Mouse (Mus musculus) heart, embryonic 16.5 days (tissue): ENCODE measurements around the gene Sdhaf2. TPM values are rescaled to one million over a fixed set of nuclear protein-coding genes. Genes with fewer than 3 reads are reported as not detected.
"Not testable (repeated sequence)": the region's sequence is repeated elsewhere in the genome, so short reads cannot be mapped to it uniquely, and the experiment has no call there.

Source experiments
- ATAC-seq: fragments of 200-750 bp; cut with Nextera tagmentation; replicated peaks from 2 replicates; pipeline ENCODE4 v1.8.0; 2017; ENCODE audit warnings: moderate number of reproducible peaks; ENCODE audit not compliant: insufficient read depth, low FRiP score; ENCODE audit errors: extremely low read depth
- H3K27ac ChIP-seq: fragments of 300-500 bp; sonication (generic); 2 replicates; pipeline ENCODE4 v1.5.1; 2014; ENCODE audit warnings: mild to moderate bottlenecking, low read length, control low read depth, moderate library complexity
- H3K27me3 ChIP-seq: fragments of 300-500 bp; sonication (generic); 2 replicates; pipeline ENCODE4 v1.6.1; 2014; ENCODE audit warnings: low read length, mixed read lengths; ENCODE audit not compliant: control insufficient read depth, insufficient read depth
- H3K36me3 ChIP-seq: fragments of 300-500 bp; sonication (generic); 2 replicates; pipeline ENCODE4 v1.6.1; 2014; ENCODE audit not compliant: control insufficient read depth, insufficient read depth
- H3K4me1 ChIP-seq: fragments of 300-500 bp; sonication (generic); 2 replicates; pipeline ENCODE4 v1.6.1; 2014; ENCODE audit warnings: low read length, mixed read lengths; ENCODE audit not compliant: control insufficient read depth, insufficient read depth
- H3K4me2 ChIP-seq: fragments of 300-500 bp; sonication (generic); 2 replicates; pipeline ENCODE4 v1.6.1; 2014; ENCODE audit warnings: low read depth, mild to moderate bottlenecking, control low read depth, low read length
- H3K4me3 ChIP-seq: fragments of 300-500 bp; sonication (generic); 2 replicates; pipeline ENCODE4 v1.5.1; 2014; ENCODE audit warnings: mild to moderate bottlenecking, control low read depth, low read length
- H3K9ac ChIP-seq: fragments of 300-500 bp; sonication (generic); 2 replicates; pipeline ENCODE4 v1.6.1; 2014; ENCODE audit warnings: low read length, control low read depth
- H3K9me3 ChIP-seq: fragments of 300-500 bp; sonication (generic); replicated peaks from 2 replicates; pipeline ENCODE4 v1.6.1; 2016; ENCODE audit warnings: low read length; ENCODE audit not compliant: control insufficient read depth
- WGBS: fragments of 180-500 bp; shearing (Covaris S2); extraction: QIAGEN DNeasy Blood & Tissue Kit; methylation state at CpG from one replicate; pipeline ENCODE4 v1.1.7; 2014; 5-methylcytosine and 5-hydroxymethylcytosine counted together
- polyA plus RNA-seq: library from polyadenylated mRNA; unstranded; fragments of >200 nt; fragmentation: Nextera tagmentation; extraction: Ambion mirVana; gene quantifications from 2 replicates; pipeline ENCODE4 v1.2.1, GENCODE M21; 2015

Sdhaf2 gene
- 53.6 and 54.6 TPM in 2 replicates for polyA plus RNA-seq

DNA sequence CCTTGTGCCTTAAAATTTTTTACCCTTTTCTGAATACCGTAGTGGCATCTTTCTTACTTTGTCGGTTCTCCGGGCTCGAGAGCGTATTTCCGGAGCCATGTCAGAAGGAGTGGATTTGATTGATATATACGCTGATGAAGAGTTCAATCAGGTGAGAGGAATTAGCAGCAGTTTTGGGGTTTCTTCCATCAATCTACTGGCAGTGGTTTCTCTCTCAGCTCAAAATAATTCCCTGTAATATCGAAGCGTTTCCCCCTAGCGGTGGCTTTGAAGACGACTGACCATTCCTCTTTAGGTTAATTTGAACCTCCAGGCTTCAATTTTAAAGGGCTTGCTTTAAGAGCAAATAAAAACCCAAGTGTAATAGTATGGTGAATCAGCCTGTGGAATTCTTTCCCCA lies at the start of gene Sdhaf2:
Gene Sdhaf2 (minus strand): TSS at position 233 of the 400 bp plus-strand sequence.
- H3K27me3 ChIP-seq, result no peaks in the 10 kb centered on the region
- under 1% methylated on average over 11 of the region's 11 CpGs for WGBS
- no peak for ATAC-seq

DNA sequence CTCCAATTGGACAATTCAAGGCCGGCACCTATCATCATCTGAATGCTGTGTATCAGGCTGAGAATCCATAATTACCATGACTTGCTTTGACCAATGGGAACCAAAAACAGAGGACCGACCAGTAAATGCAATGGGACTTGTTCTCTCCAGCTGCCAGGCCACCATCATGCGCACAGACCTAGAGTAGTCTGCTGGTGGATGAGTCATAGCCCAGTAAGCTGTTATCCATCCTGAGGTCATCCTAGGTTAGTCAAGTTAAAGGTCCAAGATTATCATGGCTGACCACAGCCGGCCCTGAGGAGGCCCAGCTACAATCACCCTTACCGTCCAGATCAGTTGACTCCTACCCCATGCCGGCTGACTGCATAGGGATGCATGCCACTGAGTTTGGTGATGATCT lies 43.7 kb upstream of the Sdhaf2 start:
- Histone ChIP-seq H3K4me3 (no peak overlapping the region), H3K4me2 (no peak overlapping the region), H3K36me3 (peaks cover 23% of the 10 kb centered on the region), H3K27ac (no peak overlapping the region), H3K9me3 (no peaks in the 10 kb centered on the region), H3K27me3 (no peaks in the 10 kb centered on the region), H3K4me1 (no peaks in the 10 kb centered on the region), H3K9ac (no peak overlapping the region)
- no peak for ATAC-seq
- 92% methylated on average over 6 of the region's 6 CpGs for WGBS

More for the DNA sequence above, at the start of gene Sdhaf2:
- peak within 1 kb of the TSS; percentile 75 for H3K4me2 ChIP-seq
- peak within 1 kb of the TSS; percentile 99 for H3K27ac ChIP-seq
- peak within 1 kb of the TSS; percentile 96 for H3K4me3 ChIP-seq
- peak within 1 kb of the TSS; percentile 100 for H3K9ac ChIP-seq
- no peaks in the 10 kb centered on the region for H3K9me3 ChIP-seq
- peaks cover 14% of the 10 kb centered on the region for H3K36me3 ChIP-seq
- peaks cover 14% of the 10 kb centered on the region for H3K4me1 ChIP-seq

DNA sequence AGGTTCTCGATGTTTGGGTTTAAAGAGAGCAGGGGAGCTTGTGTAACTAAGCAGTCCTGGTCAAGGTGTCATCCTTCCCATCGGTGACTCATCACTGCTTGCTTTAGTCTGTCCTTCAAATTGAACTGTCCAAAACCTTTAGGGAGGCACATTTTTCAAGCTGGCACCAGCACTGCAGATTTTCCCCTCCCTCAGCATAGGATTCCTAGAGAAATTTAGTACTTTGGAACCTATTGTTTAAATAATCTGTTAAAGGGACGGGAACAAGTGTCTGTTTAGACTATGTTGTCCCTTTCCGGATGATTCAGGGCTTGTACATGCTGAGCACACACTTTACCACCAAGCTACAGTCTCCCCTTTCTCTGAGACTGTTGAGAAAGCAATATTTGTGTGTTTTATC lies 39.3 kb upstream of the Sdhaf2 start:
- Histone ChIP-seq H3K36me3 (peaks cover 4% of the 10 kb centered on the region), H3K4me2 (no peak overlapping the region), H3K27ac (no peak overlapping the region), H3K4me3 (no peak overlapping the region), H3K9me3 (no peaks in the 10 kb centered on the region), H3K9ac (no peak overlapping the region), H3K27me3 (no peaks in the 10 kb centered on the region), H3K4me1 (peaks cover 6% of the 10 kb centered on the region)
- no peak for ATAC-seq
- WGBS, result 58% methylated on average over 4 of the region's 4 CpGs

DNA sequence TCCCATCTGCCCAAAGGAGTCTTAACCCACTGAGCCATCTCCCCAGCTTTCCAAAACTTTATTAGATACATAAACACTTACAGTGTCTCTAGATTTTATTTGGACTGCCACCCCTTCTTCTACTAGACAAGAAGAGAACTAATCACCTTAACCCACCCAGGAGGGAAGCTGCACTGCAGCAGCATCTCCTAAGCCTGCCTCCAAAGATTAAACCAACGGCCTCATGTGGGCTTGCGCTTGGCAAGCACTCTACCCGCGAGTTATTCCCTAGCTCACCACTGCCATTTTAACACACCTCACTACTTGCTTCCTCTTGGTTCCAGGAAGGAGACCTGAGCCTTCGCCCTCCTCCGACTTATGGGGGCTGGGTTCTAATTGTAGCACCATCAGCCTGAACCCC lies 38.3 kb upstream of the Sdhaf2 start:
- H3K27ac ChIP-seq, result no peak overlapping the region
- no peaks in the 10 kb centered on the region for H3K27me3 ChIP-seq
- no peak overlapping the region for H3K4me2 ChIP-seq
- ATAC-seq, result no peak
- H3K36me3 ChIP-seq, result peaks cover under 1% of the 10 kb centered on the region; the same call in 1 of the 2 replicates
- H3K9me3 ChIP-seq, result no peaks in the 10 kb centered on the region
- WGBS, result 78% methylated on average over 6 of the region's 6 CpGs
- no peak overlapping the region for H3K9ac ChIP-seq
- peaks cover 6% of the 10 kb centered on the region for H3K4me1 ChIP-seq
- H3K4me3 ChIP-seq, result no peak overlapping the region

DNA sequence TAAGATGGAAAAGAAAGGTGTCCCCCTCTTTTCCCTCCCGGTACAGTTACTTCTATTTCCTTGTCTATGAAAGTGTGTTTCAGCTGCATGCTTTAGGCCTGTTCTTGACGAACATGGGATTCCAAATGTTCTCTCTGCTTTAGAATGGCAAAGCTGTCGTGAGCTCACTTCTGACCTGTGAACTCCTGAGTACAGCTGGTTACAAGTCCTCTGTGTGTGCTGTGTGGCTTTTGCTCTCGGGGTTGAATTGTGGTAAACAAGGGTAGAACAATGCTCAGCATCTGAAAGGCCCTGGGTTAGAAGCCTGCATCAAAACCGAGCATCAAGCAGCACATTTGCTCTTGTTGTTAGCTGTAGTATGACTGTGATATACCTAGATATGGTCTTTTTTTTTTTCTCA lies 36.4 kb upstream of the Sdhaf2 start:
- Histone ChIP-seq H3K4me2 (no peak overlapping the region), H3K9ac (no peak overlapping the region), H3K36me3 (no peaks in the 10 kb centered on the region), H3K27ac (peak overlapping the region; percentile 73), H3K9me3 (no peaks in the 10 kb centered on the region), H3K4me3 (no peak overlapping the region), H3K4me1 (peaks cover 6% of the 10 kb centered on the region), H3K27me3 (no peaks in the 10 kb centered on the region)
- 55% methylated on average over 5 of the region's 5 CpGs for WGBS
- no peak for ATAC-seq

DNA sequence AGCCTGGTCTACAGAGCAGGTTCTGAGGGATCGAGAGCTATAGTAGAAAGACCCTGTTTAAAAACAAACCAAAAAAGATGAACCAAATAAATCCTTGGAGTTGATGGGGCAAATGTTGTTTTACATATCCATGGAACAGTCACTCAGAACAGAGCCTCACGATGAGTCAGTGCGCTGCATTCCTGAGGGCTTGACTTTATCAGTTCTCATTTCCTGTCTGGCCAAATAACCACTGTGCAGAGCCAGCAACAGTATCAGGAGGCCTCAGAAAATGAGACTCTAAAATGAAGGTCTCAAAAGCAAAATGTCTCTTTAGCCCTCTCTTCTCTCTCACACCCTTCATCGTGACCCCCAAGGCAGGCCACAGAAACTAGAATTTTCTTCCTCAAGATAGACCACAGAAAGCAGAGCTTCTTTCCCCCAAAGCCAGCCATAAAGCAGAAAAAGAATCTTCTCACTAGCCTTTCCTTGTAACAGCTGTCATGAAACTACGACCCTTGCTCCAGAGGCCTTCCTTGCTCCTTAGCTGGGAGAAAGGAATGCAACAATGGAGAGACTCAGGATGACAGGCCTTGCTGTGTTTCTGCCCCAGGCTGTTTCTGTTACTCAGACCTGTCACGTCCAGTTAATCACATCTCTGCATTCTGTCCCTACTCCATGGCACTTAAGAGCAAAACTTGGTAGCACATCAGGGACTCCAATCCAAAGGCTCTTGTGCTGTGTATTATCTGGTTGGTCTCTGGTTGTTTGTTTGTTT lies 35.8 kb upstream of the Sdhaf2 start:
- Histone ChIP-seq H3K27me3 (no peaks in the 10 kb centered on the region), H3K36me3 (no peaks in the 10 kb centered on the region), H3K9me3 (no peaks in the 10 kb centered on the region), H3K4me3 (no peak overlapping the region), H3K9ac (peak overlapping the region; percentile 3; the same call in 1 of the 2 replicates), H3K4me1 (peaks cover 6% of the 10 kb centered on the region), H3K27ac (peak overlapping the region; percentile 73), H3K4me2 (no peak overlapping the region)
- ATAC-seq, result peak; percentile 86
- WGBS, result 37% methylated on average over 6 of the region's 6 CpGs

DNA sequence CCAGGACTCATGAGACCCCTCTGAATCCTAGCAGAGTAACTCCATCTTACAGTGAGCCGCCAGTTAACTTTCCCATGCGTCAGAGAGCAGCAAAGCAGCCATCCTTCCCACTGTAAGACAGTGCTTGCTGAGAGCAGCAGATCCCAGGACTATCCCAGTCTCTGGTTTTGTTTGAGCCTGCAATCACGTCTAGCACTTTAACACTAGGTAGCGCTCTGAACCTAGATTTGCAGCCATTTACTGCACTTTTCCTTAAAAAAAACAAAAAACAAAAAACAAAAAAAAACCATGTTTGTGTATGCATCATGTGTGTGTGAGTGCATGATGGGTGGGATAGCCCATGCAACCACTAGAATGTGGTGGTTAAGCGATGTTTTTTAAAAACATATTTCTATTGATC lies 34.2 kb upstream of the Sdhaf2 start:
- Histone ChIP-seq H3K4me1 (peaks cover 8% of the 10 kb centered on the region), H3K27ac (no peak overlapping the region), H3K36me3 (no peaks in the 10 kb centered on the region), H3K9ac (no peak overlapping the region), H3K9me3 (no peaks in the 10 kb centered on the region), H3K4me2 (no peak overlapping the region), H3K27me3 (no peaks in the 10 kb centered on the region), H3K4me3 (no peak overlapping the region)
- no peak for ATAC-seq
- 34% methylated on average over 5 of the region's 5 CpGs for WGBS

DNA sequence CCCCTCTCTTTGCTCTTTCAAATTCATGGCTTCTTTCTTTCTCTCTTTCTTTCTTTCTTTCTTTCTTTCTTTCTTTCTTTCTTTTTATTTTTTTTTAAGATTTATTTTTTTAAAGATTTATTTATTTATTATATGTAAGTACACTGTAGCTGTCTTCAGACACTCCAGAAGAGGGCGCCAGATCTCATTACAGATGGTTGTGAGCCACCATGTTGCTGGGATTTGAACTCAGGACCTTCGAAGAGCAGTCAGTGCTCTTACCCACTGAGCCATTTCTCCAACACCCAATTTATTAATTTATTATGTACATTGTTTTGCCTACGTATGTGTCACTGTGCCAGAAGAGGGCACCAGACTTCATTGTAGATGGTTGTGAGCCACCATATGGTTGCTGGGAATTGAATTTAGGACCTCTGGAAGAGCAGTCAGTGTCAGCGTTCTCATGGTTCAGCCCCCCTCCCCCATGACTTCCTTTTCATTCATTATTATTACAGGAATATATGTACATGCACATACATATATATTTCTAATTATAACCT lies 32.0 kb upstream of the Sdhaf2 start:
- not testable (repeated sequence) for H3K36me3 ChIP-seq, H3K4me1 ChIP-seq, H3K27me3 ChIP-seq, H3K9me3 ChIP-seq, H3K4me3 ChIP-seq, H3K4me2 ChIP-seq, ATAC-seq, H3K9ac ChIP-seq, H3K27ac ChIP-seq
- WGBS, result 77% methylated on average over 4 of the region's 4 CpGs

DNA sequence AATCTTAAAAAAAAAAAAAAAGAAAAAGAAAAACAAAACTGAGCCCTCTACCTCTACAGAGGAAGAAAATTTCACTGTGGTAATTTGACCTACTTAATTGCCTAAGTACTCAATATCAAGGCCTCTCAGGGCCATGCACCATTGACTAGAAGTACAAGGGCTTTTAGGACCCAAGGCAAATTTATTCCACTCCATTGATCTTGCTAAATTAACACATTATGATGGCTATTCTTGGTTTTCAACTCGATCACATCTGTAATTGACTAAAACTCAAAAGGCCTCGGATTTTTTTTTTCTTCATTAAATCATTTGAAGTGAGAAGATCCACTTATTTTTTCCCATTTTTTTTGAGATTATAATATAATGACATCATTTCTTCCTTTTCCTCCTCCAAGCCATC lies 31.5 kb upstream of the Sdhaf2 start:
- no peaks in the 10 kb centered on the region for H3K9me3 ChIP-seq
- no peak for ATAC-seq
- H3K4me2 ChIP-seq, result no peak overlapping the region
- H3K9ac ChIP-seq, result no peak overlapping the region
- 75% methylated on average over 2 of the region's 2 CpGs for WGBS
- no peak overlapping the region for H3K27ac ChIP-seq
- H3K4me3 ChIP-seq, result no peak overlapping the region
- no peaks in the 10 kb centered on the region for H3K36me3 ChIP-seq
- no peaks in the 10 kb centered on the region for H3K27me3 ChIP-seq
- H3K4me1 ChIP-seq, result peaks cover 8% of the 10 kb centered on the region
